Mouse (Mus musculus): ENCODE data around the gene Kif1b. TPM values are rescaled to one million over a fixed set of nuclear protein-coding genes. Genes with fewer than 3 reads are reported as not detected.
"Not testable (repeated sequence)": the region's sequence is repeated elsewhere in the genome, so short reads cannot be mapped to it uniquely, and the experiment has no call there.

Kif1b gene
- polyA plus RNA-seq, 2 experiments = 3.6 to 4.6 TPM

DNA sequence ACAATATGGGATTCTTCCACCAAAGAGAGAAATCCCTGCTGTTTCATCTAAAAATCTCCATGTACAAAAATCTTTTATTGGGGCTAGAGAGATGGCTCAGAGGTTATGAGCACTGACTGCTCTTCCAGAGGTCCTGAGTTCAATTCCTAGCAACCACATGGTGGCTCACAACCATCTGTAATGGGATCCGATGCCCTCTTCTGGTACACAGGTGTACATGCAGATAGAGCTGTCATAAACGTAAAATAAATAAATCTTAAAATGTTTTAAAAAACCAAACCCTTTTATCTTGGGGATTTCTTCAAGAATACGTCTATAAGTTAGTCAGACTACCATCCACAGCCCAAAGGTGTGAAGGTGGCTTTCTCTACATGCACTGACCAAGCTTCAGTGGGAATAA lies 78.8 kb downstream of the Kif1b start:
- 64% methylated on average over 3 of the region's 3 CpGs for WGBS (ENCODE audit: insufficient replicate concordance)

DNA sequence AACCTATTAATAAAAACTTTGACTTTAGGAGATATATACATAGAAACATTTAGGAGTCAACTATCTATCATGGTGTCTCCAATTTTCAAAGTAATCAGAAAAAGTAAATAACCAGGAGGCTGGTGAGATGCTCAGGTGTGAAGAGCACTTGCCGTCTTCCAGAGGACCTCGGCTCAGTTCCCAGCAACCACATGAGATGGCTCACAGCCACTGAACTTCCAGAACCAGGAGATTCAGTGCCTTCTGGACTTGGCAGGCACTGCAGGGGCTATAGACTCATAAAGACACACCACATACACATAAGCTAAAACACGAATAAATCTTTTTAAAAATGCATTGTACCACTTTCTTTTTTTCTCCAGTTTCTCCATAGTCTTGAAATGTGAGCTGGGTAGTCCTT lies 79.2 kb downstream of the Kif1b start:
- TF ChIP-seq EP300 (IDR thresholded peaks at IDR 0.05; ENCODE audit: low read depth) (no peak), CTCF (IDR thresholded peaks at IDR 0.05; ENCODE audit: low read depth) (no peak)
- Histone ChIP-seq H3K4me1 (replicated peaks; ENCODE audit: control insufficient read depth in 2 of 2, insufficient read depth in 2 of 2, low read length in 1 of 2) (no peaks in the 10 kb centered on the region), H3K27me3 (ENCODE audit: control insufficient read depth, insufficient read depth, low read length) (no peaks in the 10 kb centered on the region), H3K4me2 (ENCODE audit: low read depth) (no peak overlapping the region), H3K36me3 (replicated peaks; ENCODE audit: control insufficient read depth, insufficient read depth, low read depth) (no peaks in the 10 kb centered on the region), H3K27ac (no peak overlapping the region), H3K9me3 (ENCODE audit: control insufficient read depth, low read length) (no peaks in the 10 kb centered on the region), H3K9ac (replicated peaks) (no peak overlapping the region), H3K4me3 (ENCODE audit: insufficient read depth in 1 of 2, low read depth in 2 of 2, low read length in 2 of 2) (no peak overlapping the region)
- ATAC-seq (ENCODE audit: insufficient read depth) (no peak), DNase-seq (ENCODE audit: low read depth in 3 of 3, low spot score in 3 of 3) (no peak)
- 61% methylated on average over 3 of the region's 3 CpGs for WGBS (ENCODE audit: insufficient replicate concordance)

More for the DNA sequence above, 78.8 kb downstream of the Kif1b start:
- DNase-seq (ENCODE audit: low read depth in 3 of 3, low spot score in 3 of 3); H3K27me3 ChIP-seq (ENCODE audit: control insufficient read depth, insufficient read depth, low read length); ATAC-seq (ENCODE audit: insufficient read depth); H3K36me3 ChIP-seq (replicated peaks; ENCODE audit: control insufficient read depth, insufficient read depth, low read depth); H3K27ac ChIP-seq; H3K4me1 ChIP-seq (replicated peaks; ENCODE audit: control insufficient read depth in 2 of 2, insufficient read depth in 2 of 2, low read length in 1 of 2); H3K9me3 ChIP-seq (ENCODE audit: control insufficient read depth, low read length); H3K4me2 ChIP-seq (ENCODE audit: low read depth); H3K4me3 ChIP-seq (ENCODE audit: insufficient read depth in 1 of 2, low read depth in 2 of 2, low read length in 2 of 2); H3K9ac ChIP-seq (replicated peaks): not testable (repeated sequence)
- 0 out of 2 replicates have a peak, but pooled peaks have one; percentile 23 for TF ChIP-seq CTCF (IDR thresholded peaks at IDR 0.05; ENCODE audit: low read depth)

DNA sequence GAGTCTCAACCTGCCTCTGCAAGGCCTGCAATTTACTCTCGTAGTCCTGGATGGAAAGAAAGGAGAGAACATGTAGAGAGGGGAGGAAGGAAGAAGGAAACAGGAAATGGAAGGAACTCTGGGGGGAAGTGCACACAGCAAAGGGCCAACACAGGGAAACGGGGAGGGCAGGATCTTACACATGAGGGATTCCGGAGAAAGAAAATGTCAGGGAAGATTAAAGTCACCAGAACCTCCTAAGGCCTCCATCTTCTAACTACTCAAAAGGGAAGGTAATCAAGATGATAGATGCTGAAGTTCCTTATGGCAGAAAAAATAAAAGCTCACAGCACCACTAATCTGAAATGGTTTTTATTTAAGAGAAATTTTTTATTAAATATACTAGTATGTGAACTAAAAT lies 81.2 kb downstream of the Kif1b start:
- Histone ChIP-seq H3K4me1 (replicated peaks; ENCODE audit: control insufficient read depth in 2 of 2, insufficient read depth in 2 of 2, low read length in 1 of 2) (no peaks in the 10 kb centered on the region), H3K36me3 (replicated peaks; ENCODE audit: control insufficient read depth, insufficient read depth, low read depth) (no peaks in the 10 kb centered on the region), H3K4me2 (ENCODE audit: low read depth) (no peak overlapping the region), H3K4me3 (ENCODE audit: insufficient read depth in 1 of 2, low read depth in 2 of 2, low read length in 2 of 2) (no peak overlapping the region), H3K27me3 (ENCODE audit: control insufficient read depth, insufficient read depth, low read length) (no peaks in the 10 kb centered on the region), H3K9ac (replicated peaks) (no peak overlapping the region), H3K9me3 (ENCODE audit: control insufficient read depth, low read length) (no peaks in the 10 kb centered on the region), H3K27ac (no peak overlapping the region)
- DNase-seq (ENCODE audit: low read depth in 3 of 3, low spot score in 3 of 3) (no peak), ATAC-seq (ENCODE audit: insufficient read depth) (no peak)
- TF ChIP-seq CTCF (IDR thresholded peaks at IDR 0.05; ENCODE audit: low read depth) (no peak), EP300 (IDR thresholded peaks at IDR 0.05; ENCODE audit: low read depth) (no peak)
- WGBS (ENCODE audit: insufficient replicate concordance) = 61% methylated on average over 3 of the region's 3 CpGs

DNA sequence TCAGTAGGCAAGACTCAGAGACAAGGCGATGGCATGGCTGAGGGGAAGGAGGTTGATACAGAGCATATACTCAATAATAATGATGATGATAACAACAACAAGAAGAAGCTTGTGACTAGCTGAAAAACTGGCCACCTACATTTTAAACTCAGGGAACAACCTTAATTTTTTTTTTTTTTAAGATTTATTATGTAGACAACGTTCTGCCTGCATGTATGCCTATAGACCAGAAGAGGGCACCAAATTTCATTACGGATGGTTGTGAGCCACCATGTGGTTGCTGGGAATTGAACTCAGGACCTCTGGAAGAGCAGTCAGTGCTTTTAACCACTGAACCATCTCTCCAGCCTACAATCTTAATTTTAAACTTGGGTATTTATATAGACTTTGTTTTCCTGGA lies 84.0 kb downstream of the Kif1b start:
- DNase-seq (ENCODE audit: low read depth in 3 of 3, low spot score in 3 of 3) (no peak), ATAC-seq (ENCODE audit: insufficient read depth) (no peak)
- H3K36me3 ChIP-seq (replicated peaks; ENCODE audit: control insufficient read depth, insufficient read depth, low read depth) = no peaks in the 10 kb centered on the region
- no peak overlapping the region for H3K27ac ChIP-seq
- no peak; the same call in 1 of the 2 replicates for TF ChIP-seq CTCF (IDR thresholded peaks at IDR 0.05; ENCODE audit: low read depth)
- TF ChIP-seq EP300 (IDR thresholded peaks at IDR 0.05; ENCODE audit: low read depth) = no peak
- 90% methylated on average over 3 of the region's 3 CpGs for WGBS (ENCODE audit: insufficient replicate concordance)
- H3K9ac ChIP-seq (replicated peaks) = no peak overlapping the region
- no peak overlapping the region for H3K4me3 ChIP-seq (ENCODE audit: insufficient read depth in 1 of 2, low read depth in 2 of 2, low read length in 2 of 2)
- no peak overlapping the region for H3K4me2 ChIP-seq (ENCODE audit: low read depth)
- no peaks in the 10 kb centered on the region for H3K9me3 ChIP-seq (ENCODE audit: control insufficient read depth, low read length)
- H3K4me1 ChIP-seq (replicated peaks; ENCODE audit: control insufficient read depth in 2 of 2, insufficient read depth in 2 of 2, low read length in 1 of 2) = no peaks in the 10 kb centered on the region
- H3K27me3 ChIP-seq (ENCODE audit: control insufficient read depth, insufficient read depth, low read length) = no peaks in the 10 kb centered on the region

DNA sequence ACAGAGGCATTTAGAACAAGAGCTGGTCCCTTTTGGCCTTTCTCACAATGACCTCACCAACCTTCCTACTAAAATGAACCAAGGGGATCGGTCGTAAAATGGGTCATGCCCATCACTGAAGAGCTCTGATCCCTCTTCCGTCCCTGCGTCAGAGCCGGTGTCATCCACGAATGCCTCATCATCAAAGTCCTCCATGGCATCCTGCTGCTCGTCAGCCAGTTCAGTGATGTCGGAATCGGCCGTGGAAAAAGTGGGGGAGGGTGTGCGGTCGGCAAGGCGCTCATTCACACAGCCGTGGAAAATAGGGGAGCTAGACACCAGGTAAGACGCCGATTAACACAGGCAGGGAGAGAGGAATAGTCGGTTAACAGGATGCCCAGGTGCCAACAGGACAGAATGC lies 87.0 kb downstream of the Kif1b start:
- WGBS (ENCODE audit: insufficient replicate concordance) = 84% methylated on average over 17 of the region's 17 CpGs
- no peak for ATAC-seq (ENCODE audit: insufficient read depth)

More for the DNA sequence above, 87.0 kb downstream of the Kif1b start:
- no peaks in the 10 kb centered on the region for H3K4me1 ChIP-seq (replicated peaks; ENCODE audit: control insufficient read depth in 2 of 2, insufficient read depth in 2 of 2, low read length in 1 of 2)
- H3K9ac ChIP-seq (replicated peaks) = no peak overlapping the region
- no peaks in the 10 kb centered on the region for H3K9me3 ChIP-seq (ENCODE audit: control insufficient read depth, low read length)
- H3K27ac ChIP-seq = no peak overlapping the region
- H3K36me3 ChIP-seq (replicated peaks; ENCODE audit: control insufficient read depth, insufficient read depth, low read depth) = no peaks in the 10 kb centered on the region
- no peaks in the 10 kb centered on the region for H3K27me3 ChIP-seq (ENCODE audit: control insufficient read depth, insufficient read depth, low read length)
- H3K4me3 ChIP-seq (ENCODE audit: insufficient read depth in 1 of 2, low read depth in 2 of 2, low read length in 2 of 2) = no peak overlapping the region
- no peak for TF ChIP-seq EP300 (IDR thresholded peaks at IDR 0.05; ENCODE audit: low read depth)
- no peak for TF ChIP-seq CTCF (IDR thresholded peaks at IDR 0.05; ENCODE audit: low read depth)
- no peak overlapping the region for H3K4me2 ChIP-seq (ENCODE audit: low read depth)
- no peak for DNase-seq (ENCODE audit: low read depth in 3 of 3, low spot score in 3 of 3)

Data from liver, embryonic 14.5 days (tissue).